Mouse (Mus musculus) thymus, postnatal 36 days (tissue): Measurements from ENCODE around the gene 3110082I17Rik.
A peak's percentile ranks its signal among the peaks of the same experiment; 100 is the strongest.

ENCODE experiments used
- DNase-seq, 2 experiments: peaks; one replicate each; pipeline ENCODE4 v3.0.0; 2022; ENCODE audit warnings: mixed read lengths in 2 of 2

3110082I17Rik gene

DNA sequence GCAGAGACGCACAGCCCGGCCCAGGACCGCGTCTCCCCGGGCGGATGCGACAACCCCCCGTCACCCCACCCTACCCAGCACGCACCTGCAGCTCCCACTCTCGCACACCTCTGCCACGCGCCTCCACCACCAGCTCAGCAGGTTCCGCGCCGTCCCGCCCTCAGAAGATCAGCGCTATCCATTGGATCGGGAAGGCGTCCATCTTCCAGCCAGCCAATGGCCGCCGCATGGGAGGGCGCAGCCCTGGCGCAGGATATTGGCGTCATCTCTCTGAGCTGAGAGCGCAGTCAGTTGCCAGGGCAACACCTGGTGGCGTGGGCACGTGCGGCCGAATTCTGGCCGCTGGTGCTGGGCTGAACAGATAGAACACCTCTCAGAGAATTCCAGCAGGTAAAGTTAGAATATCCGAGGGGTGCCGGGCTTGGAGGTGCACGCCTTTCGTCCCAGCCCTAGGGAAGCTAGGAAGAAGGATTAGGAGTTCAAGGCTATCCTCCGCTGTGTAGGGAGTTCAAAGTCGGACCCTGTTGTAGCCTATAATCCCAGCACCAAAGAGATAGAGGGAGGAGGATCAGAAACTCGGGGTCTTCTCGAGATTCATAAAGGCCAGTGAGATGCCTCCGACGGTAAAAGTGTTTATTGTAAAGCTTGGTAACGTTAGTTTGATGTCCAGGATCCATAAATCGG is at the start of gene 3110082I17Rik:
TSS of gene 3110082I17Rik (minus strand) at position 144 of the 684 bp plus-strand sequence.
- DNase-seq: peak; percentile 96

GRCm38 (mm10) chr5:139506207-139506606 is 45.9 kb upstream of the 3110082I17Rik start:
- no peak for DNase-seq

- peak; percentile 69 to 71 for DNase-seq
Observed at GRCm38 (mm10) chr5:139505073-139505606, 44.8 kb upstream of the 3110082I17Rik start.

DNA sequence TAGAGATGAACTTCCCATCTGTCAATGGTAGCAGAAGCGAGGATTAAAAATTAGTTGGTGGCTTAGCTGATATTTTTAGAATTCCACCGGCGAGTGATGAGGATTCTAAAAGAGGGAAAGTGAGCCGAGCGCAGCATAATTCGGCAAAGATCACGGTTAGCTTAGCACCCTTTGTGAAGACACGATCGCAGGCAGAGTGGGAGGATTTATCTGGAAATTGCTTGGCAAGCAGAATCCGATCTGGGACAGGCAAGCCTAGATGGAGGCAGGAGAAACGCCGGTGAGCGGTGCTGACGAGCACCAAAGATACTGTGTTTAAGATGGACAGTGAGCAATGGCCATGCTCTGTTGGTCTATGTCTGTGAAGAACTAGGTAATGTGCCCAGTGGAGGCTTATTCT is 42.0 kb upstream of the 3110082I17Rik start:
- DNase-seq: no peak

- DNase-seq: no peak
Observed at GRCm38 (mm10) chr5:139498791-139499190, 38.5 kb upstream of the 3110082I17Rik start.

DNA sequence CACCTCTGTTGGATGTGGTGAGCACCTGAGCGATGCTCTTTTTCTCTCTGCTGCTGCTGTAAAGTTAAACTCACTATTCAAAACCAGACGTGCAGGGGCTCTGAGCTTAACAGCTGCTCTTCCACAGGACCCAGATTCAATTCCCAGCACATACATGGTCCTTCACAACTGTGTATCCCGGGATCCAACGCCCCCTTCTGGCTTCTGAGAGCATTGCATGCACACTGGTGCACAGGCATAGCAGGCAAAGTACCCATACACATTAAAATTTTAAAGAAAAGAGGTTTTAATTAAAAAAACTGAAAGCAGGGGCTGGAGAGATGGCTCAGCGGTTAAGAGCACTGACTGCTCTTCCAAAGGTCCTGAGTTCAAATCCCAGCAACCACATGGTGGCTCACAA is 36.6 kb upstream of the 3110082I17Rik start:
- DNase-seq: no peak

DNA sequence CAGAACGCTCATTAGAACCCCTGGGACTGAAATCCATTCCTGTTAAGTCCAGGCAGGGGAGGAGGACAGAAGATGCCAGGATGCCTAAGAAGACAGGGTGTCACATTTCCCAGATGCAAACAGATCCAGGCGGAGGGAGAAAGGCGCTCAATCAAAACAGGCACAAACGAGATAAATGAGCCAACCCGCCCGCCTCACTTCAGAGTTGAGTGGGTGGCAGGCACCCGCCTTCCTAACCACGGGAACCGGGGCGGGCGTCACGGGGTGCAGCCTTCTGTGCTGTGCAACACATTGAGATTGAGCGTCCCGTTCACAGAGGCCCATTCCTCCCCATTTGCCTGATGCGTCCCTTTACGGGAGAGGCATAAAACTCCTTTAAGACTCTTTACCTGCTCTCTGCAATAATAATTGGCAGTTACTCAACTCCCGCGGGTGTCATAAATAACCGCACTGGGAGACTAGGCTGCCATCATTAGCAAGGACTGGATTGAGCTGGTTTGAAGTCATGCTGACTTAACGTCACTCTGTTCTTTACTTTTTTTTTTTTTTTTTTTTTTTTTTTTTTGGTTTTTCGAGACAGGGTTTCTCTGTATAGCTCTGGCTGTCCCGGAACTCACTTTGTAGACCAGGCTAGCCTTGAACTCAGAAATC is 34.8 kb upstream of the 3110082I17Rik start:
- no peak for DNase-seq

DNA sequence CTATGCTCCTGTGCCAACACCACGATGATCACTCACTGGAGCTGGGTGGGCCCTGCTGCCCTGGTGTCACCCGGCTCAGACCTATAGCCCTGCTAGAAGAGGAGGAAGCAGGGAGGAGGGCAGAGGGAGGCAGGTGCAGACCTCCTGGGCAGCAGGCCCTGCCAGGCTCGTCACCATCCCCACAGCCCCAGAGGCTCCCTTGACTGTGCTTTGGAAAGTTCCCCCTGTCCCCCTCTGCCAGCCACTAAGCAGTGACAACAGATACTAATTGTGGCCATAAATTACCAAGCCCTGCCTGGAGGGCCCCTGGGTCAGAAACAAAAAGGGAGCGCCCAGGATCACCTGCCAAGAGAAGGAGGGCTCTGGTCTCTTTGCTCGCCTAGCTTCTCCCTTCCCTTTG is 33.4 kb upstream of the 3110082I17Rik start:
- DNase-seq: no peak

DNA sequence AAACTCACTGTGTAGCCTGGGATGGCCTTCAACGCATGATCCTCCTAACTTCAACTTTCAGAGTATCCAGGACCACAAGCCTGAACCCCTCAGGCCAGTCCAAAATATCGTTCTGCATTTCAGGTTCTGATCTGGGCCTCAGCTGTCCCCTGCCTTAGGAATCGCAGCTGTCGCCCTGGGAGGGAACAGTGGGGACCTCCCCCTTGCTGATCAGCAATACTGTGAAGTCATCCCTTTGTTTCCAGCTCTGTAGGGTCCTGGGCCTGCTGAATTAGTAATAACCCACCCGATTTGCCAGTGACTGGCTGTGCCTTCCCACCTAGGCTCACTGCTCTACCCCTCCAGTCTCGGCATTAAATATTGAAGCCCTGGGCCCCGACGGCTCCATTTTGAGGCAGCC is 31.0 kb upstream of the 3110082I17Rik start:
- DNase-seq: no peak

DNA sequence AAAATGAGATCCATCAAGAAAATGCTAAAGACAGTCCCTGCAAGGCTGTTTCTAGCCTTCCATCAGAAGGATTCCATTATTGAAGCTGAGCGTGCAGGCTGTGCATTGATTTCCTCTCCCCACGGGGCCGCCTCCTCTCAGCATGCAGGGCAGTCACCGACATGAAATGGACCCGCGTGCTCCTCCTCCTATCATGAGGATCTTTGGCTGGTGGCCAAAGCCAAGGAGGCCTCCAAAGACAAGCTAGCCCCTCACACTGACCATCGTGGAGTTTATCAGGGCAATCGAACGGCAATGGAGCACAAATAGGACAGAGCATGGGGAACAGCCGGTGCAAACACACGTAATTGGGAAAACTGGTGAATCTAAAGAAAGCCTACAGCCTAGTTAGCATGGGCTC is 29.8 kb upstream of the 3110082I17Rik start:
- no peak for DNase-seq

DNA sequence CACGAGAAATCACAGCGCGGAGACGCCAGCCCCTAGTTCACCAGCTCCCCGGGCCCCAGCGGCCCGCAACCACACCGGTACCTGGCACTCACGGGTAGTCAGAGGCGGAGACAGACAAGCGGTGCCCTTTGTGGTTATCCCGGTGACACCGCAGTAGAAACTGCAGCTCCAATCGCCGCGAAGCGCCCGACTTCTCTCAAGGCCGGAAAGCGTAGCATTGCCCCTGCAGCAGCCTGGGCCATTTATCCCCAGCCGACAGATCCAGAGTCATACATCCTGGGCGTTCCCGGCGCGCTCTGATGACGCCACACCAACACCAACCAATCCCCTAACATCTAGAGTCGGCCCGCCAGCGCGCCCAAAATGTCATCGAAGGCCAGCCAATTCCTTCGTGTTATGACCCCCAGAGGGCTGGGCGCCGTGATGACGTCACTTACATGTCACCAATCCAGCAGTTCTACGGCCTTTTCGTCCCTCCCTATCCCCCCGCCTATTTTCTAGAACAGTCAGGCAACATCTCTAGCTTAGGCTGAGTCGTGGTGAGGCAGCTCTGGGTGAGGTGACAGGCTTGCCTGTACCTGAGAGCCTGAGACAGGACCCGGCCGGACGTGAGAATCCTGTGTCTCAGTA is 24.0 kb upstream of the 3110082I17Rik start, which contains the start of gene Zfand2a:
TSS of gene Zfand2a (minus strand) at position 365 of the 630 bp plus-strand sequence.
- DNase-seq: peak; percentile 98 to 99

DNA sequence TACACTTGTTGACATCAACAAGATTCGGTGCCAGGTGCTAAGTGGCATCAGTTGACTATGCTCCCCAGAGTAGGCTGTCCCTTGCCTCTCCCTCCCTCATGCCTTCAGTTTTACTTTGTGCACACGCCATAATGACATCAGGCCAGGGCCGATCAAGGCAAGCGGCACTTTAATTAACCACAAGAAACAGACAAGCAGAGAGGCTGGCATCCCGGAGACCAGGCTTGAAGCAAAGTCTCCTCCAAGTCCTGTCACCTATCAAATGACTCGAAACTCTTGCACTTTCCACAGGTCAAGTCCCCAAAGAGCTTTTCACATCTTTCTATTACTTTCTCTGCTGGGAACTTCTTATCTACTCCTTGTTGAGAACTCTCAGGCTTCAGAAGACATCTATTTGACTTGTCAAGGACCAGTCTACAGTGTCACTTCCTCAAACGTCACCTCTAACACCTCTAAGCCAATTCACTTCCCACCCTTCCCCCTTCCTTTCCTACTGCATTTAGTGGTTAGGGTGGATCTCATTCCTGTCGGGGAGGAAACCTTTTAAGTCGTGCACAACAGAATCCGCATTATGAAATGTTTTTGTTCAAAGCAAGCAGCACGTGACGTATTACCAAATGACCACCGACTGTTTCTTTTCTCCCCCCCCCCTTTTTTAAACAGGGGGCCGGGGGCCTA is 23.0 kb upstream of the 3110082I17Rik start:
- no peak for DNase-seq

DNA sequence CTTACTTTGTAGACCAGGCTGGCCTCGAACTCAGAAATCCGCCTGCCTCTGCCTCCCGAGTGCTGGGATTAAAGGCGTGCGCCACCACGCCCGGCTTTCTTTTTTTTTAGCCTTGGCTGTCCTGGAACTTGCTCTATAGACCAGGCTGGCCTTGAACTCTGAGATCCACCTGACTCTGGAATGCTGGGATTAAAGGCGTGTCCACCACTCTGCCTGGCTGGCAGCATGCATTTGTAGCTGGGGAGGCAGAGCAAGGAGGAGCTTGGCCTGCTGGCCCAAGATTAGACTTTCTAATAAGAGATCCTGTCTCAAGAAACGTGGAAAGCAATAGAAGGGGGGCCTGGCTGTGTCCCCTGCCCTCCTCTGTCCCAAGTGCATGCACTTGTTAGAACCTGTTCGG is 20.1 kb upstream of the 3110082I17Rik start:
- no peak for DNase-seq

GRCm38 (mm10) chr5:139479088-139479487 is 18.8 kb upstream of the 3110082I17Rik start:
- no peak for DNase-seq

DNA sequence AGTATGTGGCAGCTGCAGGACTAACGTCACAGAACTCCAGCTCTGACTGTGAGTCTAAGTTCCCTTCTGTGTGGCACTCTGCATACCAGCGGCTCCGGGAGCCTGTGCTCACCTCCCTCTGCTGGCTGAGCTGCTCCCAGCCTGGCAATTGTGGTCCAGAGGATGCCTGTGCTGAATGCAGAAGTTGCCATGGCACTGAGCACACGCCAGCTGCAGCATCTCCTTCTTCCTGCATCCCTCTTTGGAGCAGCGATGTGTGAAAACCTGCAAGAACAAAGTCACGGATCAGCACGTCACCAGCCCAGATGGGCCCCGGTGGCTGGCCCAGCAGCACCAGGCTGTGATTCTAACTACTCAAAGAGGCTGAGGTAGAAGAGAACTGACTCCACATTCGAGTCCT is 14.4 kb upstream of the 3110082I17Rik start:
- no peak for DNase-seq

DNA sequence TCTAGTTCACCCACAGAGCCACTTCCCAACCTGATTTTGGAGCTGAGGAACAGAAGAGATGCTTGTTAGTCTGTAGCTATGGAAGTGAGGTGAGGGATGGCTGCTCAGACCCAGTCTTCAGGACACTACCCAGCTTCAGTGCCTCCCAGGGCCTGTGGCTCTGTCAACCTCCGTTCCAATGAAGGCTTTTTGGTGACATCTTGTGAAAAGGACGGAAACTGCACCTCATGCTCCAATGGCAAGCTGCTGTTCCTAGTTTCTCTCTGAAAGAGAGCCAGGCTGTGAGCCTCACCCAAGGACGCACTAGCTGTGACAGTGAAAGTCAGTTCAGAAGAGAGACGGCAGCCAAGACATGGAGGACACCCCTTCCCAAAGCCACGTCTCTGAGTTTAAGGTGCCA is 7.7 kb upstream of the 3110082I17Rik start:
- no peak for DNase-seq

- no peak for DNase-seq
Observed at GRCm38 (mm10) chr5:139466801-139467200, 6.5 kb upstream of the 3110082I17Rik start.

- no peak for DNase-seq
Observed at GRCm38 (mm10) chr5:139466373-139466772, 6.0 kb upstream of the 3110082I17Rik start.

- DNase-seq: no peak
Observed at GRCm38 (mm10) chr5:139464874-139465273, 4.5 kb upstream of the 3110082I17Rik start.

DNA sequence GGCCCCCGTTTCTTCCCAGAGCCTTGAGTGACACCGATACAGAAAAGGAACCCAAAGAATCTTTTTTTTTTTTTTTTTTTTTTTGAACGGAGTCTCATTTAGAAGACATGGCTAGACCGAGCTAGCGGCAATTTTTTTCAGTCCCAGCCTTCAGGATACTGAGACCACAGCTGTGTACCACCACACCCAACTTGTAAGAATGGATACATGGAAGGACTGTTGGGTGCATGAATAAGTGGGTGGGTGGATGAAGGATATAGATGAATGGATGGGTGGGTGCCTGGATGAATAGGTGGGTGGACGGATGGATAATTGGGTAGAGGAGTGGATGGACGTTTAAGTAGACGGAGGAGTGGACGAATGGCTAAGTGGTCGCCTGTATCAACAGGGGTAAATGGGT is 389 bp downstream of the 3110082I17Rik start:
- DNase-seq: no peak

- no peak for DNase-seq
Observed at GRCm38 (mm10) chr5:139457241-139457640, 3.1 kb downstream of the 3110082I17Rik start.

DNA sequence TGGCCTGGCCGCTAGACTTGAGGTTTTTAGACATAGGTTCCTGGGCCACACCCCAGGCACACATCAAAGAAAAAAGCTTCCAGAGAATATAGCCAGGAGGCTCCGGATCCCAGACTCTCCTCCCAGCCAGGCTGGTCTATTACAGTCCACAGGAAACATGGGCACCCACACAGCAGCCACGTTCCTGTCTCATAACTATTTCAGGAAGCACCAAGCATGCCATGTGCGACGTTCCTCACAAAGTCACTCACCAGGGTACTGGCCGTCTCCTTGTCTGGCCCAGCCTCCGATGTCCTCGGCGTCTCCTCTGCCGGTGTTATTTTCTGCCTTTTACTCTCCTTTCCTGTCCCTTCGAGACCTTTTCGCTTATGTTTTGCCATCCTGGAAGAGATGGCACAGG is 5.2 kb downstream of the 3110082I17Rik start:
- no peak for DNase-seq

DNA sequence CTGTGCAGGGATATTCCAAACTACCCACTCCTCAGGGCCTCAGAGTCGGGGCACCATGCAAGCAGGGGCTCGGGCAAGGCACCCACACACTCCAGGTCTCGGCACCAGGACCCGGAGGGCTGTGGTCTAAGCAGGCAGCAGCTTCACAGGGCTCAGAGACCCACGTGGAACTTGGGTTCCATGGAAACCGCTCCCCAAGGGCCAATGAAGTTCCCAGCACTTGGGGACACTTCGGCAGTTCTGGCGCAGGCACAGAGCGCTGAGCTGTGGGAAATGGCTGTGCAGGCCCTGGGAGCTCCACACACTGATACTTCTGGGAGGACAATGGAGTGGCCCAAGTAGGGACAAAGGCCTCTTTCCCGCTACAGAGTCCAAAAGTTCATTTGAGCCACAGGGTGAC is 7.3 kb downstream of the 3110082I17Rik start:
- no peak for DNase-seq
